Comparison of ENCODE assay signal across 8 mouse cellular contexts in genomic region chr9:108137523-108137922, GRCm38 (mm10). TPM values are rescaled to one million over a fixed set of nuclear protein-coding genes. Genes with fewer than 3 reads are reported as not detected.
DNase-seq lines count a peak whose midpoint lies in the region; ATAC-seq and TF ChIP-seq lines count a peak whose summit lies in the region.

No protein-coding gene starts in this region.

- no peak overlapping the region for H3K4me2 ChIP-seq in intestine, embryonic 16.5 days (ENCODE audit: low read depth, low read length)
- H3K4me2 ChIP-seq in limb, embryonic 12.5 days: peak overlapping the region; percentile 44
- no peak overlapping the region for H3K4me2 ChIP-seq in midbrain, embryonic 11.5 days

- H3K36me3 ChIP-seq in E14TG2a.4 (ENCODE audit: insufficient read depth, low read length): no peaks in the 10 kb centered on the region
- no peaks in the 10 kb centered on the region for H3K36me3 ChIP-seq in intestine, embryonic 16.5 days (ENCODE audit: control insufficient read depth, insufficient read depth, low read length)
- H3K36me3 ChIP-seq in limb, embryonic 12.5 days: no peaks in the 10 kb centered on the region
- H3K36me3 ChIP-seq in midbrain, embryonic 11.5 days (ENCODE audit: control insufficient read depth, insufficient read depth, low read length): no peaks in the 10 kb centered on the region

- H3K4me1 ChIP-seq in E14TG2a.4 (replicated peaks; ENCODE audit: low read depth, low read length): peaks cover 40% of the 10 kb centered on the region
- H3K4me1 ChIP-seq in intestine, embryonic 16.5 days (ENCODE audit: control insufficient read depth, insufficient read depth, low read length): no peaks in the 10 kb centered on the region
- H3K4me1 ChIP-seq in limb, embryonic 12.5 days (replicated peaks): peaks cover 12% of the 10 kb centered on the region
- H3K4me1 ChIP-seq in midbrain, embryonic 11.5 days (ENCODE audit: control insufficient read depth, insufficient read depth, low read length): no peaks in the 10 kb centered on the region

- no peak overlapping the region for H3K9ac ChIP-seq in intestine, embryonic 16.5 days (ENCODE audit: low read depth, low read length)
- H3K9ac ChIP-seq in limb, embryonic 12.5 days (replicated peaks): no peak overlapping the region; the same call in 1 of the 2 replicates
- no peak overlapping the region for H3K9ac ChIP-seq in midbrain, embryonic 11.5 days (ENCODE audit: low read length)

- H3K9me3 ChIP-seq in E14TG2a.4 (ENCODE audit: low read length): no peaks in the 10 kb centered on the region
- H3K9me3 ChIP-seq in intestine, embryonic 16.5 days (ENCODE audit: control insufficient read depth, low read length): no peaks in the 10 kb centered on the region
- no peaks in the 10 kb centered on the region for H3K9me3 ChIP-seq in limb, embryonic 12.5 days
- H3K9me3 ChIP-seq in midbrain, embryonic 11.5 days (ENCODE audit: control insufficient read depth, low read length): no peaks in the 10 kb centered on the region

- ATAC-seq in intestine, embryonic 16.5 days: peak; percentile 61
- no peak for ATAC-seq in limb, embryonic 12.5 days (ENCODE audit: insufficient number of reproducible peaks, insufficient read depth, low FRiP score, low TSS enrichment, low read depth)
- ATAC-seq in midbrain, embryonic 11.5 days (ENCODE audit: low FRiP score): no peak

- TF ChIP-seq CTCF in E14TG2a.4 (conservative IDR thresholded peaks at IDR 0.05; ENCODE audit: low read length): no peak

- H3K4me3 ChIP-seq in E14TG2a.4 (replicated peaks; ENCODE audit: low read length): peak overlapping the region; percentile 5; the same call in 1 of the 2 replicates
- H3K4me3 ChIP-seq in intestine, embryonic 16.5 days (ENCODE audit: low read length): no peak overlapping the region
- H3K4me3 ChIP-seq in limb, embryonic 12.5 days (replicated peaks): no peak overlapping the region
- H3K4me3 ChIP-seq in midbrain, embryonic 11.5 days (ENCODE audit: low read depth, low read length): no peak overlapping the region

- H3K27ac ChIP-seq in intestine, embryonic 16.5 days (ENCODE audit: low read length): no peak overlapping the region
- H3K27ac ChIP-seq in limb, embryonic 12.5 days: 0 out of 2 replicates have a peak overlapping the region, but pooled peaks have one; percentile 20
- H3K27ac ChIP-seq in midbrain, embryonic 11.5 days (ENCODE audit: low read depth, low read length): no peak overlapping the region

- peak; percentile 97 for DNase-seq in brain, adult 2 months (ENCODE audit: low read depth, low spot score)
- DNase-seq in adrenal gland, postnatal 25 days: no peak
- DNase-seq in midbrain, embryonic 11.5 days (ENCODE audit: low spot score, missing footprints): no peak
- DNase-seq in cerebellum, adult 11 months: no peak
- no peak for DNase-seq in lung, postnatal 4 days

- peaks cover 32% of the 10 kb centered on the region for H3K27me3 ChIP-seq in E14TG2a.4 (ENCODE audit: insufficient read depth, low read length)
- H3K27me3 ChIP-seq in intestine, embryonic 16.5 days (replicated peaks; ENCODE audit: control insufficient read depth, insufficient read depth, low read length): no peaks in the 10 kb centered on the region; the same call in 1 of the 2 replicates
- 0 out of 2 replicates have a peak, but pooled peaks cover 3% of the 10 kb centered on the region for H3K27me3 ChIP-seq in limb, embryonic 12.5 days
- H3K27me3 ChIP-seq in midbrain, embryonic 11.5 days (ENCODE audit: control insufficient read depth, insufficient read depth, low read length): no peaks in the 10 kb centered on the region

- 33% methylated on average over 17 of the region's 17 CpGs for WGBS in intestine, embryonic 16.5 days
- WGBS in limb, embryonic 12.5 days: 8% methylated on average over 17 of the region's 17 CpGs
- WGBS in midbrain, embryonic 11.5 days: 77% methylated on average over 17 of the region's 17 CpGs

RNA-seq across cellular contexts. Expression of gene Apeh, which starts 43.1 kb away (rescaled TPM):
- 105 and 109 TPM in 2 replicates for polyA plus RNA-seq in intestine, embryonic 16.5 days (2015; fragmentation: Nextera tagmentation; extraction: Ambion mirVana)
- 56.9 and 57.9 TPM in 2 replicates for polyA plus RNA-seq in limb, embryonic 12.5 days (2016; fragmentation: Nextera tagmentation; extraction: Ambion mirVana)
- total RNA-seq in adrenal gland, postnatal 25 days (2021): 100 and 123 TPM in 2 replicates
- 53.0 and 67.3 TPM in 2 replicates for polyA plus RNA-seq in midbrain, embryonic 11.5 days (2014; fragmentation: Nextera tagmentation; extraction: Ambion mirVana)

RNA-seq across cellular contexts. Expression of gene Bsn, which starts 52.7 kb away (rescaled TPM):
- 5.4 TPM in 2 replicates for polyA plus RNA-seq in intestine, embryonic 16.5 days (2015; fragmentation: Nextera tagmentation; extraction: Ambion mirVana)
- polyA plus RNA-seq in limb, embryonic 12.5 days (2016; fragmentation: Nextera tagmentation; extraction: Ambion mirVana): 1.1 and 1.2 TPM in 2 replicates
- 9.1 and 10.0 TPM in 2 replicates for total RNA-seq in adrenal gland, postnatal 25 days (2021)
- polyA plus RNA-seq in midbrain, embryonic 11.5 days (2014; fragmentation: Nextera tagmentation; extraction: Ambion mirVana): 2.4 TPM in 2 replicates

RNA-seq across cellular contexts. Expression of gene Rnf123, which starts 54.4 kb away (rescaled TPM):
- polyA plus RNA-seq in intestine, embryonic 16.5 days (2015; fragmentation: Nextera tagmentation; extraction: Ambion mirVana): 20.3 and 22.3 TPM in 2 replicates
- polyA plus RNA-seq in limb, embryonic 12.5 days (2016; fragmentation: Nextera tagmentation; extraction: Ambion mirVana): 30.5 and 38.0 TPM in 2 replicates
- 85.0 and 87.0 TPM in 2 replicates for total RNA-seq in adrenal gland, postnatal 25 days (2021)
- polyA plus RNA-seq in midbrain, embryonic 11.5 days (2014; fragmentation: Nextera tagmentation; extraction: Ambion mirVana): 27.2 and 29.2 TPM in 2 replicates

RNA-seq across cellular contexts. Expression of gene Mst1, which starts 57.3 kb away (rescaled TPM):
- polyA plus RNA-seq in intestine, embryonic 16.5 days (2015; fragmentation: Nextera tagmentation; extraction: Ambion mirVana): 1.8 and 2.0 TPM in 2 replicates
- 0.18 and 0.51 TPM in 2 replicates for polyA plus RNA-seq in limb, embryonic 12.5 days (2016; fragmentation: Nextera tagmentation; extraction: Ambion mirVana)
- 0.39 and 2.7 TPM in 2 replicates for total RNA-seq in adrenal gland, postnatal 25 days (2021)
- 0.47 and 0.78 TPM in 2 replicates for polyA plus RNA-seq in midbrain, embryonic 11.5 days (2014; fragmentation: Nextera tagmentation; extraction: Ambion mirVana)
